Mouse (Mus musculus) intestine, postnatal 0 days (tissue): Measurements from ENCODE around the gene Stk35. TPM values are rescaled to one million over a fixed set of nuclear protein-coding genes. Genes with fewer than 3 reads are reported as not detected.

Source experiments
- ATAC-seq: fragments of 200-750 bp; cut with Nextera tagmentation; 2 replicates; pipeline ENCODE4 v1.8.0; 2017; ENCODE audit warnings: mild to moderate bottlenecking, moderate TSS enrichment, moderate library complexity
- H3K27ac ChIP-seq: fragments of 300-500 bp; sonication (generic); 2 replicates; pipeline ENCODE4 v1.5.1; 2014; ENCODE audit warnings: mild to moderate bottlenecking, low read depth, low read length, moderate library complexity
- H3K27me3 ChIP-seq: fragments of 300-500 bp; sonication (generic); replicated peaks from 2 replicates; pipeline ENCODE4 v1.6.1; 2014; ENCODE audit warnings: low read length, mixed read lengths; ENCODE audit not compliant: control insufficient read depth, insufficient read depth
- H3K36me3 ChIP-seq: fragments of 300-500 bp; sonication (generic); 2 replicates; pipeline ENCODE4 v1.6.1; 2014; ENCODE audit warnings: mild to moderate bottlenecking, moderate library complexity; ENCODE audit not compliant: control insufficient read depth, insufficient read depth
- H3K4me1 ChIP-seq: fragments of 300-500 bp; sonication (generic); replicated peaks from 2 replicates; pipeline ENCODE4 v1.6.1; 2014; ENCODE audit warnings: antibody characterized with exemption, low read length, mixed read lengths; ENCODE audit not compliant: control insufficient read depth, insufficient read depth
- H3K4me2 ChIP-seq: fragments of 300-500 bp; sonication (generic); replicated peaks from 2 replicates; pipeline ENCODE4 v1.6.1; 2014; ENCODE audit warnings: low read depth, mild to moderate bottlenecking, moderate library complexity
- H3K4me3 ChIP-seq: fragments of 300-500 bp; sonication (generic); 2 replicates; pipeline ENCODE4 v1.5.1; 2014; ENCODE audit warnings: low read depth, low read length
- H3K9ac ChIP-seq: fragments of 300-500 bp; sonication (generic); 2 replicates; pipeline ENCODE4 v1.6.1; 2014; ENCODE audit warnings: mild to moderate bottlenecking, low read depth, low read length
- H3K9me3 ChIP-seq: fragments of 300-500 bp; sonication (generic); 2 replicates; pipeline ENCODE4 v1.6.1; 2016; ENCODE audit warnings: mixed run types; ENCODE audit not compliant: control insufficient read depth
- CTCF ChIP-seq: sonication (generic); IDR thresholded peaks from 2 replicates; pipeline ENCODE4 v1.5.1; 2016; ENCODE audit warnings: low read depth, mild to moderate bottlenecking, control low read depth, antibody characterized with exemption, moderate library complexity
- WGBS: fragments of 180-500 bp; shearing (Covaris S2); extraction: QIAGEN DNeasy Blood & Tissue Kit; methylation state at CpG from one replicate; pipeline ENCODE4 v1.1.7; 2014; 5-methylcytosine and 5-hydroxymethylcytosine counted together
- polyA plus RNA-seq: library from polyadenylated mRNA; unstranded; fragments of >200 nt; fragmentation: Nextera tagmentation; extraction: Ambion mirVana; gene quantifications from 2 replicates; pipeline ENCODE4 v1.2.1, GENCODE M21; 2015

The Stk35 gene
- polyA plus RNA-seq, 1 experiment from 2014 or later, result 5.0 TPM

- no peaks in the 10 kb centered on the region for H3K9me3 ChIP-seq
- peak overlapping the region; percentile 97 for H3K27ac ChIP-seq
- H3K4me3 ChIP-seq, result peak overlapping the region; percentile 96
- 0% methylated on average over 67 of the region's 73 CpGs for WGBS
- no peaks in the 10 kb centered on the region for H3K27me3 ChIP-seq
- peak; percentile 80 for ATAC-seq
- TF ChIP-seq CTCF, result peak; percentile 35
- peaks cover 6% of the 10 kb centered on the region; the same call in 1 of the 2 replicates for H3K36me3 ChIP-seq
- peak overlapping the region; percentile 88 for H3K9ac ChIP-seq
- peaks cover 5% of the 10 kb centered on the region; the same call in 1 of the 2 replicates for H3K4me1 ChIP-seq
- H3K4me2 ChIP-seq, result peak overlapping the region; percentile 84
These were observed 1.1 kb downstream of the Stk35 start for GRCm38 (mm10) chr2:129801231-129802029.

GRCm38 (mm10) chr2:129805486-129805885 lies 5.2 kb downstream of the Stk35 start:
- ATAC-seq, result no peak
- H3K27me3 ChIP-seq, result no peaks in the 10 kb centered on the region
- no peak for TF ChIP-seq CTCF
- WGBS, result 83% methylated on average over 4 of the region's 4 CpGs
- H3K4me1 ChIP-seq, result peaks cover 8% of the 10 kb centered on the region
- H3K4me3 ChIP-seq, result no peak overlapping the region
- H3K9ac ChIP-seq, result no peak overlapping the region
- H3K27ac ChIP-seq, result no peak overlapping the region
- no peaks in the 10 kb centered on the region for H3K9me3 ChIP-seq
- H3K36me3 ChIP-seq, result peaks cover 14% of the 10 kb centered on the region
- H3K4me2 ChIP-seq, result no peak overlapping the region

- WGBS, result 86% methylated on average over 2 of the region's 2 CpGs
- ATAC-seq, result no peak
- no peaks in the 10 kb centered on the region for H3K27me3 ChIP-seq
- H3K36me3 ChIP-seq, result peaks cover 21% of the 10 kb centered on the region
- no peak overlapping the region for H3K4me3 ChIP-seq
- H3K9me3 ChIP-seq, result no peaks in the 10 kb centered on the region
- no peak overlapping the region for H3K27ac ChIP-seq
- H3K9ac ChIP-seq, result no peak overlapping the region
- no peak overlapping the region for H3K4me2 ChIP-seq
- H3K4me1 ChIP-seq, result peaks cover 8% of the 10 kb centered on the region
- no peak for TF ChIP-seq CTCF
These were observed 6.2 kb downstream of the Stk35 start for GRCm38 (mm10) chr2:129806486-129806885.

GRCm38 (mm10) chr2:129810563-129810962 lies 10.2 kb downstream of the Stk35 start:
- H3K9me3 ChIP-seq, result no peaks in the 10 kb centered on the region
- no peak for TF ChIP-seq CTCF
- peak; percentile 54 for ATAC-seq
- H3K27ac ChIP-seq, result peak overlapping the region; percentile 9; the same call in 1 of the 2 replicates
- H3K27me3 ChIP-seq, result no peaks in the 10 kb centered on the region
- peaks cover 3% of the 10 kb centered on the region; the same call in 1 of the 2 replicates for H3K4me1 ChIP-seq
- 78% methylated on average over 7 of the region's 7 CpGs for WGBS
- H3K4me2 ChIP-seq, result no peak overlapping the region
- H3K36me3 ChIP-seq, result peaks cover 31% of the 10 kb centered on the region
- H3K4me3 ChIP-seq, result no peak overlapping the region
- H3K9ac ChIP-seq, result no peak overlapping the region

GRCm38 (mm10) chr2:129814033-129814432 lies 13.7 kb downstream of the Stk35 start:
- TF ChIP-seq CTCF, result no peak
- Histone ChIP-seq H3K36me3 (peaks cover 28% of the 10 kb centered on the region), H3K4me2 (no peak overlapping the region), H3K4me3 (no peak overlapping the region), H3K9ac (no peak overlapping the region), H3K27me3 (no peaks in the 10 kb centered on the region), H3K27ac (no peak overlapping the region), H3K4me1 (0 out of 2 replicates have a peak, but pooled peaks cover 3% of the 10 kb centered on the region), H3K9me3 (no peaks in the 10 kb centered on the region)
- 84% methylated on average over 3 of the region's 3 CpGs for WGBS
- no peak for ATAC-seq

GRCm38 (mm10) chr2:129815076-129815475 lies 14.8 kb downstream of the Stk35 start:
- WGBS, result 72% methylated on average over 2 of the region's 2 CpGs
- no peak for ATAC-seq

More at GRCm38 (mm10) chr2:129815076-129815475, 14.8 kb downstream of the Stk35 start:
- no peak for TF ChIP-seq CTCF
- Histone ChIP-seq H3K4me2 (no peak overlapping the region), H3K9me3 (no peaks in the 10 kb centered on the region), H3K4me1 (0 out of 2 replicates have a peak, but pooled peaks cover 3% of the 10 kb centered on the region), H3K4me3 (no peak overlapping the region), H3K36me3 (peaks cover 25% of the 10 kb centered on the region), H3K27ac (no peak overlapping the region), H3K9ac (no peak overlapping the region), H3K27me3 (no peaks in the 10 kb centered on the region)
